Mouse (Mus musculus) myocyte (in vitro differentiated cells): ENCODE data around the gene Vmn1r218.

Source experiments
- CEBPB ChIP-seq: IDR thresholded peaks from 2 replicates; pipeline ENCODE4 v1.6.1; 2011; ENCODE audit warnings: mild to moderate bottlenecking, moderate library complexity; ENCODE audit not compliant: poor library complexity, insufficient read depth, severe bottlenecking
- POLR2A ChIP-seq: IDR thresholded peaks from one replicate; pipeline ENCODE4 v1.6.1; 2011; ENCODE audit warnings: low read depth, mild to moderate bottlenecking, control low read depth, moderate library complexity; ENCODE audit not compliant: insufficient read length

- no peak for TF ChIP-seq POLR2A
- no peak for TF ChIP-seq CEBPB
Observed at GRCm38 (mm10) chr13:23133501-23133900, 546 bp downstream of the Vmn1r218 start.
